Mouse (Mus musculus) brain, embryonic 14.5 days (tissue): ENCODE results near the gene Mospd3.

ENCODE experiments used
- CTCF ChIP-seq: fragments of 200-500 bp; IDR thresholded peaks from 2 replicates; pipeline ENCODE4 v1.5.1; 2012; ENCODE audit warnings: inconsistent platforms, mild to moderate bottlenecking, moderate library complexity, borderline replicate concordance; ENCODE audit not compliant: insufficient read depth, insufficient read length; ENCODE audit errors: extremely low read depth
- POLR2A ChIP-seq: fragments of 200-500 bp; IDR thresholded peaks from 2 replicates; pipeline ENCODE4 v1.6.1; 2012; ENCODE audit warnings: mild to moderate bottlenecking, inconsistent platforms, borderline replicate concordance; ENCODE audit not compliant: poor library complexity, insufficient read depth, insufficient read length, severe bottlenecking; ENCODE audit errors: extremely low read depth

DNA sequence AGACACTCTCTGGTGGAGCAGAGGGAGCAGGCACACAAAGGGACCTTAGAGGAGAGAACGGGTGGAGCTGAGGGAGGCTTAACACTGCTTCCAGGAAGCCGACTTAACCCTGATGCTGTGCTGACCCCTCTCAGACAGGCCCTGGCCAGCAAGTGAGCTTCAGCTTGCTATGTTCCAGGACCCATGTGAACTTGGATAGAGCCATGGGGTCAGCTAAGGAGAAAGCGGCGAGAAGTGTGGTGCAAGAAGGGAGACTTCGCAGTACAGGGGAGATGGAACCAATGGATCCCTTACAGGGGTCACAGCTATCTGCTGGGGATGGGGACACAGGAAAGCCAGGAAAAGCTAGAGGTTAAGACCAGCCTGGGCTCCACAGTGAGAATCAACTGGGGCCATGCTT is 12.2 kb upstream of the Mospd3 start:
- TF ChIP-seq CTCF (no peak), POLR2A (no peak)
